Mouse (Mus musculus) ES-Bruce4 (cell line): ENCODE measurements around the gene Tm9sf4.

Source experiments
- CTCF ChIP-seq: IDR thresholded peaks from one replicate; pipeline ENCODE4 v1.8.1; 2011; ENCODE audit warnings: low read depth, low read length
- EP300 ChIP-seq: IDR thresholded peaks from 2 replicates; pipeline ENCODE4 v1.6.1; 2011; ENCODE audit warnings: low read depth, low read length; ENCODE audit not compliant: insufficient read depth
- POLR2A ChIP-seq: IDR thresholded peaks from one replicate; pipeline ENCODE4 v1.8.1; 2011; ENCODE audit warnings: low read length; ENCODE audit not compliant: insufficient read depth

DNA sequence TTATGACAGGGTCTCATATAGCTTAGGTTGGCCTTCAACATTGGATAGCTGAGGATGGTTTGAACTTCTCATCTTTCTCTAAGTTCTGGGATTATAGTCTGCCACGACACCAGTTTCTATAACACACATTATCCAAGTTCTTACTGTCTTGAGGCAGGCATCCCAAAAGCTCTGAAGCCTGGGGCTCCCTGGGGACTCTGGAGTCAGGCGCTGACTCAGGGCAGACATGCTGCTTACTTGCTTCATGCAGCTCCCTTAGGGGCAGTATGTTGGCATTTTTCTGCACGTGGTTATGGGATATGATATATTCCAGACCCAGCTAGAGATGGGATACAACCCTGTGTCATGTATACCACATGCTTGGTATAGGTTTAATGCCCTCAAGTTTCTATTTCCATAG is 18.9 kb downstream of the Tm9sf4 start:
- TF ChIP-seq CTCF (no peak), EP300 (no peak), POLR2A (no peak)
